Mouse (Mus musculus) myocyte (in vitro differentiated cells): ENCODE measurements around the gene Smarcc1. TPM values are rescaled to one million over a fixed set of nuclear protein-coding genes. Genes with fewer than 3 reads are reported as not detected.

ENCODE experiments used
- H3K27me3 ChIP-seq: one replicate; pipeline ENCODE4 v1.6.1; 2011; ENCODE audit not compliant: control insufficient read depth, insufficient read depth, insufficient read length
- H3K36me3 ChIP-seq: one replicate; pipeline ENCODE4 v1.6.1; 2011; ENCODE audit not compliant: control insufficient read depth, insufficient read depth
- H3K4me2 ChIP-seq: one replicate; pipeline ENCODE4 v1.6.1; 2011; ENCODE audit warnings: low read depth, control low read depth
- H3K4me3 ChIP-seq: one replicate; pipeline ENCODE4 v1.5.1; 2011; ENCODE audit warnings: mild to moderate bottlenecking, control low read depth, moderate library complexity
- H3K79me2 ChIP-seq: one replicate; pipeline ENCODE4 v1.6.1; 2011; ENCODE audit not compliant: control insufficient read depth, insufficient read depth
- H3ac ChIP-seq: one replicate; pipeline ENCODE4 v1.6.1; 2011; ENCODE audit not compliant: control insufficient read depth, insufficient read length
- CEBPB ChIP-seq: IDR thresholded peaks from 2 replicates; pipeline ENCODE4 v1.6.1; 2011; ENCODE audit warnings: mild to moderate bottlenecking, moderate library complexity; ENCODE audit not compliant: poor library complexity, insufficient read depth, severe bottlenecking
- E2F4 ChIP-seq: IDR thresholded peaks from one replicate; pipeline ENCODE4 v1.6.1; 2011; ENCODE audit warnings: mild to moderate bottlenecking, control low read depth, moderate library complexity; ENCODE audit not compliant: insufficient read depth
- MAX ChIP-seq: IDR thresholded peaks from one replicate; pipeline ENCODE4 v1.6.1; 2011; ENCODE audit warnings: low read depth, mild to moderate bottlenecking, control low read depth
- MYOD1 ChIP-seq, 3 experiments: IDR thresholded peaks; one replicate each; pipeline ENCODE4 v1.6.1; 2011; ENCODE audit warnings: control low read depth in 2 of 3, low read depth in 2 of 3, mild to moderate bottlenecking in 2 of 3, moderate library complexity in 1 of 3; ENCODE audit not compliant: insufficient read length in 2 of 3, control insufficient read depth in 1 of 3
- MYOG ChIP-seq, 3 experiments: IDR thresholded peaks; one replicate each; pipeline ENCODE4 v1.6.1; 2011; ENCODE audit warnings: control low read depth in 2 of 3, low read depth in 2 of 3, mild to moderate bottlenecking in 2 of 3; ENCODE audit not compliant: insufficient read length in 2 of 3, control insufficient read depth in 1 of 3, insufficient read depth in 1 of 3
- POLR2A ChIP-seq: IDR thresholded peaks from one replicate; pipeline ENCODE4 v1.6.1; 2011; ENCODE audit warnings: low read depth, mild to moderate bottlenecking, control low read depth, moderate library complexity; ENCODE audit not compliant: insufficient read length
- POLR2AphosphoS2 ChIP-seq: IDR thresholded peaks from one replicate; pipeline ENCODE4 v1.6.1; 2011; ENCODE audit warnings: low read depth, control low read depth; ENCODE audit not compliant: insufficient read length
- REST ChIP-seq: IDR thresholded peaks from one replicate; pipeline ENCODE4 v1.6.1; 2011; ENCODE audit warnings: mild to moderate bottlenecking, control low read depth, moderate library complexity; ENCODE audit not compliant: insufficient read depth, insufficient read length
- SRF ChIP-seq: IDR thresholded peaks from one replicate; pipeline ENCODE4 v1.6.1; 2011; ENCODE audit warnings: low read depth; ENCODE audit not compliant: control insufficient read depth, insufficient read length
- TCF12 ChIP-seq: IDR thresholded peaks from one replicate; pipeline ENCODE4 v1.6.1; 2011; ENCODE audit warnings: mild to moderate bottlenecking, control low read depth; ENCODE audit not compliant: poor library complexity, insufficient read depth, severe bottlenecking
- TCF3 ChIP-seq: IDR thresholded peaks from one replicate; pipeline ENCODE4 v1.6.1; 2011; ENCODE audit warnings: low read depth, control low read depth; ENCODE audit not compliant: insufficient read length
- USF1 ChIP-seq: IDR thresholded peaks from one replicate; pipeline ENCODE4 v1.6.1; 2011; ENCODE audit warnings: low read depth, mild to moderate bottlenecking, control low read depth, moderate library complexity
- polyA plus RNA-seq: library from polyadenylated mRNA; unstranded; fragments of >200 nt; fragmentation: generic; extraction: Trizol; gene quantifications from one replicate; pipeline ENCODE4 v1.2.1, GENCODE M21; 2012; ENCODE audit warnings: missing spikeins

Smarcc1 gene
- polyA plus RNA-seq, 1 experiment = 29.5 TPM

DNA sequence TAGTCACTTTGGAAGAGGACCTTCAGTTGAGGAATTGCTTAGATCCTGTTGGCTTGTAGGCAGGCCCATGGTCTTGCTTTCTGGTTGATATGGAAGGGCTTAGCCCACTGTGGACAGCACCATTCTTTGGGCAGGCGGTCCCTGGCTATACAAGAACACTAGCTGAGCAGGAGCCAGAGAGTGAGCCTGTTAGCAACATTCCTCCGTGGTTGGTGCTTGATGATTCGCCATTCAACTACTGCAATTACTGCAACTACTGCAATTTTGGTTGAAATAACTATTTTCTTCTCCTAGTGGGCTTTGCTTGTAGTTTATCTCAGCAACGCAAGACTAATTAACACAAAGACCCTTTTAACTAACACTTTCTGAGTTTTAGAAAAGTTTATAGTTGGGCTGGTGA is 108.7 kb downstream of the Smarcc1 start:
- Histone ChIP-seq H3K4me3 (no peak overlapping the region), H3K79me2 (no peaks in the 10 kb centered on the region), H3K36me3 (peaks cover 26% of the 10 kb centered on the region), H3K27me3 (no peaks in the 10 kb centered on the region), H3ac (no peak overlapping the region), H3K4me2 (no peak overlapping the region)
- TF ChIP-seq TCF3 (no peak), CEBPB (no peak), MYOD1 (IDR thresholded peaks at IDR 0.05; ENCODE audit: control insufficient read depth in 1 of 3, insufficient read length in 2 of 3, low read depth in 2 of 3) (no peak), MAX (no peak), POLR2AphosphoS2 (no peak), USF1 (no peak), SRF (no peak), TCF12 (no peak), E2F4 (no peak)

DNA sequence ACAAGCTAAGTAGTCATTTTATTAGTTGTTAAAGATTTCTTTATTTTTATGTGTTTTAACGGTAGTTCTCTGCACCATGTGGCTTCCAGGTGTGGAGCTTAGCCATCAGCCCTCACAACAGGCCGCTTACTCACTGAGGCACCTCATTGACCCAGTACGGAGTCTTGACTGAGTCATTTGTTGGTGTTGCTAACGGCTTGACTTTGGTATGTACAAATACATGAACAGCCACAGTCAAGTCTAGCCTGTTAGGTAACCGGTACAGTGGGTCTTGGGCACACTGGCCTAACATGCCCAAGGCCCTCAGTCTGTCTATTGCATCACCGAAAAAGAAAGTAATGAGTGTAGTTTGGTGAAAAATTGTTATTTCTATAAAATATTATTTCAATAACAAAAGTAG is 111.2 kb downstream of the Smarcc1 start:
- H3K4me2 ChIP-seq = no peak overlapping the region
- H3K27me3 ChIP-seq = no peaks in the 10 kb centered on the region
- TF ChIP-seq E2F4 (no peak), MYOD1 (IDR thresholded peaks at IDR 0.05; ENCODE audit: control insufficient read depth in 1 of 3, insufficient read length in 2 of 3, low read depth in 2 of 3) (no peak), SRF (no peak), USF1 (no peak), POLR2A (no peak), MAX (no peak), MYOG (IDR thresholded peaks at IDR 0.05; ENCODE audit: control insufficient read depth in 1 of 3, insufficient read depth in 1 of 3, insufficient read length in 2 of 3, low read depth in 2 of 3) (no peak), REST (no peak), TCF3 (no peak), CEBPB (no peak), POLR2AphosphoS2 (no peak), TCF12 (no peak)
- no peak overlapping the region for H3K4me3 ChIP-seq
- no peaks in the 10 kb centered on the region for H3K79me2 ChIP-seq
- no peak overlapping the region for H3ac ChIP-seq
- peaks cover 19% of the 10 kb centered on the region for H3K36me3 ChIP-seq

DNA sequence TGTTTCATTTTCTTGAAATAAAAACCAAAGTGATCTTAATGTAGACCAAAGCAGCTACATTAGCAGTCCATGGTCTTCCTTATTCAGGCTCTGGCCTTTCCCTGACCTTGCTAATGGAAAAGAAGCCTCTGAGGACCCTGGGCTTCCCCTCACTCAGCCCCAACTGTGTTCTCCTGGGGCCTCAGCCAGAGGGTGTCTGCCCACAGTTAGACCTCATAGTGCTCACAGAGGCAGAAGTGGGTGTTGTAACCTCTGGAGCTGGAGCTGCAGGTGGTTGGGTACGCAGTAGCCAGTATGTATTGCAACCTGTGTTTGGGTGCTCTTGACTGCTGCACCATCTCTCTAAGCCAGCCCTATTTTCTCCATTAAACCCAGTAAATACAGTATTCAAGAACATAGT is 111.6 kb downstream of the Smarcc1 start:
- Histone ChIP-seq H3K79me2 (no peaks in the 10 kb centered on the region), H3K4me2 (no peak overlapping the region), H3K27me3 (no peaks in the 10 kb centered on the region), H3ac (no peak overlapping the region), H3K36me3 (peaks cover 19% of the 10 kb centered on the region), H3K4me3 (no peak overlapping the region)
- TF ChIP-seq TCF12 = no peak
- TF ChIP-seq POLR2AphosphoS2 = no peak
- no peak for TF ChIP-seq REST
- TF ChIP-seq MYOG (IDR thresholded peaks at IDR 0.05; ENCODE audit: control insufficient read depth in 1 of 3, insufficient read depth in 1 of 3, insufficient read length in 2 of 3, low read depth in 2 of 3) = no peak
- no peak for TF ChIP-seq POLR2A
- TF ChIP-seq MYOD1 (IDR thresholded peaks at IDR 0.05; ENCODE audit: control insufficient read depth in 1 of 3, insufficient read length in 2 of 3, low read depth in 2 of 3) = no peak
- TF ChIP-seq CEBPB = no peak
- TF ChIP-seq USF1 = no peak
- TF ChIP-seq E2F4 = no peak
- TF ChIP-seq TCF3 = no peak
- TF ChIP-seq SRF = no peak
- TF ChIP-seq MAX = no peak

DNA sequence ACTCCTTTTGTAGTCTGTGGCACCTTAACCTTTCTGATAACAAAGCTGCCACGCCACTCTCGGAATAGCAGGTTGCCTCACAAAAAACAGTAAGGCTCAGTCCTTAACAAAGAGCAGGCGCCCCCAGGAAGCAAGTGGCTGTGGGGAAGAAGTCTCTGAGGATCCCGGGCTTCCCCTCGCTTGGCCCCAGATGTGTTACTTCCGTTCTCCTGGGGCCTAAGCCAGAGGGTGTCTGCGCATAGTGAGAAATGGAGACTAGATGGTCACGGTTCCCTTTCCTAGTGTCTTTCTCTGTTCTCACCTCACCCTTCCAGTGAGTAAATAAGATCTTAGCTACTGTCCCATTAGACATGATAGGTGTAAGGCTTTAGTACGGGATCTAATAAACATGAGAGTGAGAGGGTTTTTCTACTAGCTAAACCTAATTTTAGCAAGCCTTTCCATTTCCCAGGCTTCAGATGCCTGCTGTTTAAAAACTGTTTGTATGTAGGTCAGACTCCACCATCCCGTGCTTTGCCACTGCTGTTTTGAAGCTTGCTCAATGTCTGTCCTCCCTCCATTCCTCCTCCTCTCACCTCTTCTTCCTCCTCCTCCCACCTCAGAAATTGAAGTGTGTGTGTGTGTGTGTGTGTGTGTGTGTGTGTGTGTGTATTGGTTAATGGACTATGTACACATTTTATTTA is 112.2 kb downstream of the Smarcc1 start:
- Histone ChIP-seq H3K4me3 (no peak overlapping the region), H3K27me3 (no peaks in the 10 kb centered on the region), H3ac (no peak overlapping the region), H3K79me2 (no peaks in the 10 kb centered on the region), H3K36me3 (peaks cover 21% of the 10 kb centered on the region), H3K4me2 (no peak overlapping the region)
- TF ChIP-seq TCF3 (no peak), POLR2A (no peak)

DNA sequence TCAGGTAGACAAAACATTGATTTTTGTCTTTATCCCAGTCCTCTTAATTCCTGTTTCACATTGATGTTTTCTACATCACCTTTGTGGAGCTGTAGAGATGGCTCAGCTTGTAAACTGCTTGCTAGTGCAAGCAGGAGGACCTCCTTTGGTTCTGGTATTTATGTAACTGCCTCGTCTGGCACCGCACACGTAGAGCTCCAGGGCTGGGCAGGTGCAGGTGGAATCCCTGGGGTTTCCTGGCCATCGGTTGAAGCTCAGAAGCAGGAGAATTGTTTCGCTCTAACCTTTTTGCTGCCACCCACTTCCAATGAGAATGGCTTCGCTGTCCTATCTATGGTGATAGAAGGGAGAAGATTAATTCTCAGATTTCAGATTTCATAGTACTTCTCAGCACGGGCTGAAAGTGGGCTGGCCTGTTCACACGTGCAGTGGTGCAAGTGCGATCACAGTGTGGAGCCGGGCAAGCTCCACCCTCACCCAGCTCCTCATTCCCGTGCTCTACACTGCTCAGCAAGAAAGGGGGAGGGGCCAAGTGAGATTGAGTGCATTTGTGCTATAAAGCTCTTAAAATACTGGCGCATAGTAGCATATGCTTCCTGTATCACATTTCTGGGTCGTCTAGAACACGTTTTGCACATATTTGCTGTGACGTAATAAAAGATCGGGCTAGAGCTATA is 113.0 kb downstream of the Smarcc1 start:
- TF ChIP-seq E2F4 = no peak
- Histone ChIP-seq H3K4me2 (no peak overlapping the region), H3K36me3 (peaks cover 30% of the 10 kb centered on the region), H3K79me2 (no peaks in the 10 kb centered on the region), H3K4me3 (no peak overlapping the region), H3ac (no peak overlapping the region), H3K27me3 (no peaks in the 10 kb centered on the region)
